Mouse (Mus musculus): ENCODE results near the gene Atxn10.
"Not testable (repeated sequence)": the region's sequence is repeated elsewhere in the genome, so short reads cannot be mapped to it uniquely, and the experiment has no call there.

Atxn10 gene

GRCm38 (mm10) chr15:85335671-85336300, at the start of gene Atxn10:
Gene Atxn10 (plus strand): TSS chr15:85336245.
- no peak for DNase-seq

GRCm38 (mm10) chr15:85294632-85295031, 41.4 kb upstream of the Atxn10 start:
- no peak for DNase-seq

DNA sequence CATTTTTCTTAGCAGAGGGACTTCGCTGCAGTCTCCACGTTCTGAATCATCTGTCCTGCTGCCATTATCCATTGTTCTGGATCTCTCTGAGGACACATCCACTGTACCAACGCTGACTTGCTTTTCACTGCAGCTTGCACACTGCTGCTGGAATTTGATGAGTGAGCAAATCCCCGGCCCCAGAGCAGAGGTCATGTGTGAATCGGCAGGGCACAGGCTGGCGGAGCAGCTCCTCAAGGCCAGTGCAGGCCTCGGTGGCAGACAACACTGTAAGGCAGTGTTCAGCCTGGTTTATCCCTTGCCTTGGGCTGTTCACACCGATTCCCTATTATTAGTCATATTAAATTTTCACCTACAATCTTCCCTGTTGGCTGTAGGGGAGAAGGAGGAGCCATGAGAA, 40.5 kb upstream of the Atxn10 start:
- DNase-seq = no peak

- no peak for DNase-seq
These were observed 40.1 kb upstream of the Atxn10 start for GRCm38 (mm10) chr15:85295977-85296376.

GRCm38 (mm10) chr15:85296538-85296937, 39.5 kb upstream of the Atxn10 start:
- DNase-seq = no peak

- DNase-seq = no peak
These were observed 37.8 kb upstream of the Atxn10 start for GRCm38 (mm10) chr15:85298167-85298781.

- no peak for DNase-seq
These were observed 37.1 kb upstream of the Atxn10 start for GRCm38 (mm10) chr15:85298946-85299345.

- no peak for DNase-seq
These were observed 32.8 kb upstream of the Atxn10 start for GRCm38 (mm10) chr15:85303241-85303640.

DNA sequence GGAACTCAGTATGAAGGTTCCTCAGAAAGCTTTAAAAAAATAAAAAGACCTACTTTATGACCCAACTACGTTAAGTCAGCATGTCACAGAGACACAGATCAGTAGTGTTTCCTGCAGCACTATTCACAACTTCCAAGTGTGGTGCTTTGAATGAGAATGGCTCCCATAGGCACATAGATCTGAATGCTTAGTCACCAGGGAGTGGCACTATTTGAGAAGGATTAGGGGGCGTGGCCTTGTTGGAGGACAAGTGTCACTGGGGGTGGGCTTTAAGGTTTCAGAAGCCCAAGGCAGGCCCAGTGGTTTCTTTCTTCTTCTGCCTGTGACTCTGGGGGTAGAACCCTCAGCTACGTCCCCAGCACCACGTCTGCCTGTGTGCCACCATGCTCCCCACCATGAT, 32.1 kb upstream of the Atxn10 start:
- no peak for DNase-seq

- no peak for DNase-seq
These were observed 28.9 kb upstream of the Atxn10 start for GRCm38 (mm10) chr15:85307061-85307660.

GRCm38 (mm10) chr15:85311058-85311657, 24.9 kb upstream of the Atxn10 start:
- no peak for DNase-seq

DNA sequence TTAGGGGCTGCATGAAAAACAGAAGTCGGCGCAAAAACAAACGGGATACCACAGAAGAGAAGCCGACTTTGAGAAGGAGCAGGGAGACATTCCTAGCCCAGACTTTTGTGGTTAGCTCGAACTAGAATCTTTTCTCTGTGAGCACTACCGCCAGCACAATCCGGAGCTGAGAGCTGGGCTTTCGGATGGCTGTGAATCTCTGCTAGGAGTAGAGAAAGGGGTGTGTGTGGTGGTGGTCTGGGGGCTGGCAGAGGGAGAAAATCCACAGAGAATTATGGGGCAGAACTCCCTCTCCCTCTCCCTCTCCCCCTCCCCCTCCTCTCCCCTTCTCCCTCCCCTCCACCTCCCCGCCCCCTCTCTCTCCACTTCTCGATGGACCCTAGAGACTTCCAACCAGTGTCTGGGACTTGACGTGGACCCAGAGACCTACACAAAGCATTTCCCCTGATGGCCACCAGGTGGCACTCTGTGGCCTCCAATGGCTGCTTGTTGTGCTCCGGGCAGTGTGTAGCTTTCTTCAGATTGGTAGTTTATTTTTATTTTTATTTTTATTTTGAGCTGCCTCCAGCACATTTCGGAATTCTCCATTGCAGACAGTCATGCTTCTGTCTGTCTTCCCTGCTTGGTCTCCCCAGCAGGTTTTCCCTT, 20.5 kb upstream of the Atxn10 start:
- DNase-seq = peak; percentile 72

DNA sequence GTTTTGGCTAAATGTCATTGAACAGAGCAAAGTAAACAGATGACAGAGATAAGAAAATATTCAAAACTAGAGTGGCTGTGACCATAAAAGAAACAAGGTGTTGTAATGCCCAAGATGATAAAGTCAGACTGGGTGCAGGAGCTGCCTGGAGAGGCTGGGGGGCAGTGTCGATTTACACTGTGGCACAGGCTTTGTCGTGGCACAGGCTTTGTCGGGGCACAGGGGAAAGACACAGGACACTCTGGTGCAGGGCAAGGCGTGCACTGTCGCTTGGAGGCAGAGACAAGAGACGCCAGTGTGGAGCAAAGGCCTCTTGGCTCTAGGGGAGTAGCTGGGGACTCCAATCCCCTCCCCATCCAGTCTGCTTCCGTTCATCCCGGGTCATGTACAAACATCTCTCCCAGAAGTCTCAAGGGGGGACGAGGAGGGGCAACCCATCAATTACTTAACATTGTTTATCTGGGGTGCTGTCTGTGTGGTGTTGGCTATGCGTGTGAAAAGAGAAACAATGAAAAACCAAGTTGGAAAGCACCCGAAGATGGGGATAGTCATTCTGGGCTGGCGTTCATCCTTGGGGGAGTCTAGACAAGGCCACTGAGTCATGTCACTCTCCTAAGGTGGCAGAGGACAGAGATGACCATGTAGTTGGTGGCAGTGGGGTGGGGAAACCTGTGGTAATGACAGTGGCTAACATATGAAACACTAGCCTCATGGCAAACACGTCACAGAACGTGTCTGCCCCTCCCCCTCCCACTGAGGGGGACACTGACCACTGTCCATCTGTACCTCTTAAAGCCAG, 19.5 kb upstream of the Atxn10 start:
- DNase-seq = no peak

- DNase-seq = no peak
These were observed 15.9 kb upstream of the Atxn10 start for GRCm38 (mm10) chr15:85319924-85320668.

- DNase-seq = no peak
These were observed 12.8 kb upstream of the Atxn10 start for GRCm38 (mm10) chr15:85323214-85323613.

GRCm38 (mm10) chr15:85324426-85324825, 11.6 kb upstream of the Atxn10 start:
- DNase-seq = no peak

DNA sequence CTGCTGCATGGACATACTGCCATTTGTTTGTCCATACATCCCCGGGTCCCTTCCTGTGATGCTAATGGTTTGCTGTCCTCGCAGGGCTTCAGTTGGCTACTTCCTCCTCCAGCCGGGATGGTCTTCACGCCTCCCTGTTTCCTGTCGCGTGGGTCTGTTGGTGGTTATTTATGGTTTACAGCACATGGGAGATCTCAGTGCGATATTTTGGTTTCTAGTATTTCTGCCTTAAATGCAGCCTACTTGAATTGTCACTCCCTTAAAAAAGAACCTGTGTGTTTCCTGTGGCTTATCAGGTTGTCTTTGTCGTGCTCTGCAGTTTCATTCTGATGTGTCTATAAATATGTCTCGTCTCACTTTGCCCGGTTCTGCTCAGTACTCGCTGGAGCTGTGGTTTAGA, 8.2 kb upstream of the Atxn10 start:
- peak; percentile 76 for DNase-seq

GRCm38 (mm10) chr15:85328455-85328854, 7.6 kb upstream of the Atxn10 start:
- DNase-seq = not testable (repeated sequence)

DNA sequence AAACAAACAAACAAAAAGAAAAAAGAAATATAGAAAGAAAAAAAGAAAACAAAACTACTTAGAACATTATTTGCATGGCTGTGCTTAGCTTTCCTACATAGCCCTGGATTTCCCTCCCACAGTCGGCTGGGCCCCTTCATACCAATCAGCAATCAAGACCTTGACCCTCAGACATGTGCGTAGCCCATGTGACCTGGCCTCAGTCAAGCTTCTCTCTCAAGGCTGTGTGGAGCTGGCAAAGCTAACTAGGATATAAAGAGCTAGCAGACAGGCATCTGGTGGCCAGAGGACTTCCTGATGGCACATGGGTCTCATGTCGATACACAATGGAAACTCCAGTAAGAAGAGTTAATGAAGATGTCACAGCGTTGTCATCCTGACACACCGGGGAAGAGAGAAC, 6.9 kb upstream of the Atxn10 start:
- no peak for DNase-seq

GRCm38 (mm10) chr15:85330024-85330423, 6.0 kb upstream of the Atxn10 start:
- DNase-seq = no peak

GRCm38 (mm10) chr15:85333511-85333910, 2.5 kb upstream of the Atxn10 start:
- not testable (repeated sequence) for DNase-seq

GRCm38 (mm10) chr15:85334234-85334633, 1.8 kb upstream of the Atxn10 start:
- no peak for DNase-seq
